Mouse (Mus musculus) bone marrow macrophage, adult 2 months (primary cell): ENCODE data around the gene Kalrn. TPM values are rescaled to one million over a fixed set of nuclear protein-coding genes. Genes with fewer than 3 reads are reported as not detected.

Source experiments
- H3K27ac ChIP-seq: 2 replicates; pipeline ENCODE4 v1.5.1; 2012; ENCODE audit warnings: low read depth, low read length; ENCODE audit not compliant: insufficient read depth
- H3K4me1 ChIP-seq: 2 replicates; pipeline ENCODE4 v1.6.1; 2012; ENCODE audit warnings: low read length; ENCODE audit not compliant: control insufficient read depth, insufficient read depth
- H3K4me3 ChIP-seq: 2 replicates; pipeline ENCODE4 v1.5.1; 2012; ENCODE audit warnings: mild to moderate bottlenecking, low read length, moderate library complexity; ENCODE audit not compliant: insufficient read depth
- CTCF ChIP-seq: IDR thresholded peaks from 2 replicates; pipeline ENCODE4 v1.5.1; 2012; ENCODE audit warnings: low read depth, mild to moderate bottlenecking, low read length, moderate library complexity
- POLR2A ChIP-seq: IDR thresholded peaks from 2 replicates; pipeline ENCODE4 v1.6.1; 2012; ENCODE audit warnings: mild to moderate bottlenecking, low read depth, low read length, borderline replicate concordance
- polyA plus RNA-seq: library from polyadenylated mRNA; stranded (reverse); fragments of >200 nt; gene quantifications from 2 replicates; pipeline ENCODE4 v1.2.4, GENCODE M21; 2012; ENCODE audit not compliant: missing spikeins, insufficient read depth, insufficient read length

Gene Kalrn
- polyA plus RNA-seq, 1 experiment = not detected

- H3K4me3 ChIP-seq = no peak overlapping the region
- H3K4me1 ChIP-seq = no peaks in the 10 kb centered on the region
- no peak overlapping the region for H3K27ac ChIP-seq
- TF ChIP-seq CTCF = no peak
- TF ChIP-seq POLR2A = no peak
These were observed 61.0 kb downstream of the Kalrn start for GRCm38 (mm10) chr16:34512326-34512725.

- Histone ChIP-seq H3K27ac (no peak overlapping the region), H3K4me3 (no peak overlapping the region), H3K4me1 (no peaks in the 10 kb centered on the region)
- TF ChIP-seq CTCF (no peak), POLR2A (no peak)
These were observed 65.2 kb downstream of the Kalrn start for GRCm38 (mm10) chr16:34508125-34508524.

- TF ChIP-seq POLR2A (no peak), CTCF (no peak)
- no peak overlapping the region for H3K27ac ChIP-seq
- H3K4me3 ChIP-seq = no peak overlapping the region
- no peaks in the 10 kb centered on the region for H3K4me1 ChIP-seq
These were observed 67.3 kb downstream of the Kalrn start for GRCm38 (mm10) chr16:34506048-34506447.

- H3K4me1 ChIP-seq = no peaks in the 10 kb centered on the region
- TF ChIP-seq CTCF (no peak), POLR2A (no peak)
- H3K4me3 ChIP-seq = no peak overlapping the region
- H3K27ac ChIP-seq = no peak overlapping the region
These were observed 69.1 kb downstream of the Kalrn start for GRCm38 (mm10) chr16:34504250-34504649.

GRCm38 (mm10) chr16:34502110-34502509, 71.2 kb downstream of the Kalrn start:
- Histone ChIP-seq H3K4me1 (no peaks in the 10 kb centered on the region), H3K27ac (no peak overlapping the region), H3K4me3 (no peak overlapping the region)
- TF ChIP-seq CTCF (no peak), POLR2A (no peak)

- Histone ChIP-seq H3K4me3 (no peak overlapping the region), H3K4me1 (no peaks in the 10 kb centered on the region)
- no peak for TF ChIP-seq CTCF
These were observed 78.6 kb downstream of the Kalrn start for GRCm38 (mm10) chr16:34494741-34495140.

GRCm38 (mm10) chr16:34493914-34494313, 79.4 kb downstream of the Kalrn start:
- no peaks in the 10 kb centered on the region for H3K4me1 ChIP-seq
- TF ChIP-seq CTCF = no peak
- no peak for TF ChIP-seq POLR2A
- H3K4me3 ChIP-seq = no peak overlapping the region
- no peak overlapping the region for H3K27ac ChIP-seq

More at GRCm38 (mm10) chr16:34494741-34495140, 78.6 kb downstream of the Kalrn start:
- H3K27ac ChIP-seq = no peak overlapping the region

GRCm38 (mm10) chr16:34491225-34491624, 82.1 kb downstream of the Kalrn start:
- TF ChIP-seq CTCF (no peak), POLR2A (no peak)
- no peak overlapping the region for H3K27ac ChIP-seq
- H3K4me3 ChIP-seq = no peak overlapping the region
- H3K4me1 ChIP-seq = no peaks in the 10 kb centered on the region

- TF ChIP-seq CTCF = no peak
- TF ChIP-seq POLR2A = no peak
- Histone ChIP-seq H3K4me1 (no peaks in the 10 kb centered on the region), H3K4me3 (no peak overlapping the region), H3K27ac (no peak overlapping the region)
These were observed 82.8 kb downstream of the Kalrn start for GRCm38 (mm10) chr16:34490506-34490905.

- no peak for TF ChIP-seq POLR2A
- no peak for TF ChIP-seq CTCF
- Histone ChIP-seq H3K4me1 (no peaks in the 10 kb centered on the region), H3K4me3 (no peak overlapping the region), H3K27ac (no peak overlapping the region)
These were observed 83.5 kb downstream of the Kalrn start for GRCm38 (mm10) chr16:34489805-34490325.

- Histone ChIP-seq H3K27ac (no peak overlapping the region), H3K4me3 (no peak overlapping the region), H3K4me1 (no peaks in the 10 kb centered on the region)
- TF ChIP-seq CTCF (no peak), POLR2A (no peak)
These were observed 85.5 kb downstream of the Kalrn start for GRCm38 (mm10) chr16:34487823-34488222.
